Mouse (Mus musculus) liver, adult 2 months (tissue): ENCODE data around the gene Tln2.

Experiments used
- CTCF ChIP-seq: fragments of 200-500 bp; IDR thresholded peaks from 2 replicates; pipeline ENCODE4 v1.5.1; 2011; ENCODE audit warnings: low read depth, low read length, control low read depth
- POLR2A ChIP-seq: fragments of 200-500 bp; IDR thresholded peaks from 2 replicates; pipeline ENCODE4 v1.6.1; 2011; ENCODE audit warnings: low read length, control low read depth; ENCODE audit not compliant: insufficient read depth; ENCODE audit errors: extremely low read depth

DNA sequence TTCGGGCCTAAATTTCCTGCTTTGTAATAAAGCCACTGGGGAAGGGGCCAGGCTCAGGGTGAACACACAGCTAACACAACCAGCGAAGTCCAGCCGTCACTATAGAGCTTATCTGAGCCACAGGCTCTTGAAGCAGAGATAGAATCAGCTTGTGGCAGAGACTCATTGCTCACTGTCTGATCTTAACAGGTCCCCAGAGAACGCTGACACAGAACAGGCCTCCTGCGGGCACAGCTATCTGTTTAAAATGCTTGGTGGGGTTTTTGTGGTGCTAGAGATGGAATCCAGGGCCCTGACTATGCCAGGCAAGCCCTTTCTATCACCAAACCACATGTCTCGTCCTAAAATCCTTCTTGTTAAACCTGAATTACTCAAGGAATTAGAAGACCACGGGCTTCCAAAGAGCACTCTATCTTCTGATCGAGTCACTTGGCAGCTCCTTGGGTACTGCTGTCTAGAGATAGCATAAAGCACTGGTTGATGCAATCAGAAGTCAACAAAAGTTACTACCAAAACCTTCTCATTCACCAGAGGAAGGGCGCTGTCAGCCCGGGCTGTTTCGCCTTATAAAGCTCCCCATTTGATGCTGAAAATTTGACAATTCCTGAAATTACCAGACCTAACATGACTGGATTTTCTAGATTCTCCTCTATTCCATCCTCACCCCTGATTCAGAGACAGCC lies 95.9 kb downstream of the Tln2 start:
- no peak for TF ChIP-seq POLR2A
- TF ChIP-seq CTCF = no peak
